Mouse (Mus musculus): Measurements from ENCODE around the gene Stat2.

Gene Stat2

GRCm38 (mm10) chr10:128270287-128270841, at the start of gene Stat2:
TSS of gene Stat2 (plus strand) at chr10:128270559.
- in situ Hi-C loops (cut with MboI; ENCODE audit: low pct_unique_long_range_greater_than_20kb in 1 of 2, low sequenced_read_pairs in 2 of 2, unreplicated experiment in 1 of 2) = no loop called here

- in situ Hi-C loops (cut with MboI; ENCODE audit: low pct_unique_long_range_greater_than_20kb in 1 of 2, low sequenced_read_pairs in 2 of 2, unreplicated experiment in 1 of 2) = no loop called here
Measured at GRCm38 (mm10) chr10:128221533-128222286, 48.6 kb upstream of the Stat2 start.

- in situ Hi-C loops (cut with MboI; ENCODE audit: low pct_unique_long_range_greater_than_20kb in 1 of 2, low sequenced_read_pairs in 2 of 2, unreplicated experiment in 1 of 2) = no loop called here
Measured at GRCm38 (mm10) chr10:128225064-128225463, 45.3 kb upstream of the Stat2 start.

GRCm38 (mm10) chr10:128225538-128225937, 44.8 kb upstream of the Stat2 start, which contains the start of gene Mip:
TSS of gene Mip (plus strand) at chr10:128225838.
- in situ Hi-C loops (cut with MboI; ENCODE audit: low pct_unique_long_range_greater_than_20kb in 1 of 2, low sequenced_read_pairs in 2 of 2, unreplicated experiment in 1 of 2) = no loop called here

GRCm38 (mm10) chr10:128227592-128227991, 42.8 kb upstream of the Stat2 start:
- in situ Hi-C loops (cut with MboI; ENCODE audit: low pct_unique_long_range_greater_than_20kb in 1 of 2, low sequenced_read_pairs in 2 of 2, unreplicated experiment in 1 of 2) = no loop called here

- in situ Hi-C loops (cut with MboI; ENCODE audit: low pct_unique_long_range_greater_than_20kb in 1 of 2, low sequenced_read_pairs in 2 of 2, unreplicated experiment in 1 of 2) = no loop called here
Measured at GRCm38 (mm10) chr10:128228009-128228408, 42.4 kb upstream of the Stat2 start.

GRCm38 (mm10) chr10:128230582-128230981, 39.8 kb upstream of the Stat2 start:
- in situ Hi-C loops (cut with MboI; ENCODE audit: low pct_unique_long_range_greater_than_20kb in 1 of 2, low sequenced_read_pairs in 2 of 2, unreplicated experiment in 1 of 2) = no loop called here

GRCm38 (mm10) chr10:128231146-128231545, 39.2 kb upstream of the Stat2 start:
- in situ Hi-C loops (cut with MboI; ENCODE audit: low pct_unique_long_range_greater_than_20kb in 1 of 2, low sequenced_read_pairs in 2 of 2, unreplicated experiment in 1 of 2) = no loop called here

GRCm38 (mm10) chr10:128231697-128232419, 38.5 kb upstream of the Stat2 start, which contains the start of gene Timeless:
TSS of gene Timeless (plus strand) at chr10:128232065.
- in situ Hi-C loops (cut with MboI; ENCODE audit: low pct_unique_long_range_greater_than_20kb in 1 of 2, low sequenced_read_pairs in 2 of 2, unreplicated experiment in 1 of 2) = no loop called here

- in situ Hi-C loops (cut with MboI; ENCODE audit: low pct_unique_long_range_greater_than_20kb in 1 of 2, low sequenced_read_pairs in 2 of 2, unreplicated experiment in 1 of 2) = no loop called here
Measured at GRCm38 (mm10) chr10:128232420-128232985, 37.9 kb upstream of the Stat2 start.

GRCm38 (mm10) chr10:128236321-128236720, 34.0 kb upstream of the Stat2 start:
- in situ Hi-C loops (cut with MboI; ENCODE audit: low pct_unique_long_range_greater_than_20kb in 1 of 2, low sequenced_read_pairs in 2 of 2, unreplicated experiment in 1 of 2) = no loop called here

- in situ Hi-C loops (cut with MboI; ENCODE audit: low pct_unique_long_range_greater_than_20kb in 1 of 2, low sequenced_read_pairs in 2 of 2, unreplicated experiment in 1 of 2) = no loop called here
Measured at GRCm38 (mm10) chr10:128237807-128238480, 32.4 kb upstream of the Stat2 start.

GRCm38 (mm10) chr10:128239140-128239539, 31.2 kb upstream of the Stat2 start:
- in situ Hi-C loops (cut with MboI; ENCODE audit: low pct_unique_long_range_greater_than_20kb in 1 of 2, low sequenced_read_pairs in 2 of 2, unreplicated experiment in 1 of 2) = no loop called here

- in situ Hi-C loops (cut with MboI; ENCODE audit: low pct_unique_long_range_greater_than_20kb in 1 of 2, low sequenced_read_pairs in 2 of 2, unreplicated experiment in 1 of 2) = no loop called here
Measured at GRCm38 (mm10) chr10:128240131-128240530, 30.2 kb upstream of the Stat2 start.

- in situ Hi-C loops (cut with MboI; ENCODE audit: low pct_unique_long_range_greater_than_20kb in 1 of 2, low sequenced_read_pairs in 2 of 2, unreplicated experiment in 1 of 2) = no loop called here
Measured at GRCm38 (mm10) chr10:128243252-128243651, 27.1 kb upstream of the Stat2 start.

GRCm38 (mm10) chr10:128244121-128244520, 26.2 kb upstream of the Stat2 start:
- in situ Hi-C loops (cut with MboI; ENCODE audit: low pct_unique_long_range_greater_than_20kb in 1 of 2, low sequenced_read_pairs in 2 of 2, unreplicated experiment in 1 of 2) = no loop called here

- in situ Hi-C loops (cut with MboI; ENCODE audit: low pct_unique_long_range_greater_than_20kb in 1 of 2, low sequenced_read_pairs in 2 of 2, unreplicated experiment in 1 of 2) = no loop called here
Measured at GRCm38 (mm10) chr10:128247020-128247732, 23.2 kb upstream of the Stat2 start.

GRCm38 (mm10) chr10:128250565-128250964, 19.8 kb upstream of the Stat2 start:
- in situ Hi-C loops (cut with MboI; ENCODE audit: low pct_unique_long_range_greater_than_20kb in 1 of 2, low sequenced_read_pairs in 2 of 2, unreplicated experiment in 1 of 2) = no loop called here
